Mouse (Mus musculus) hematopoietic multipotent progenitor cell, adult 10-12 weeks (in vitro differentiated cells): ENCODE measurements around the gene Cnn3. TPM values are rescaled to one million over a fixed set of nuclear protein-coding genes. Genes with fewer than 3 reads are reported as not detected.

Experiments used
- polyA plus RNA-seq: library from polyadenylated mRNA; stranded (reverse); fragments of >175 nt; gene quantifications from 2 replicates; pipeline ENCODE4 v1.2.3, GENCODE M21; 2012; ENCODE audit warnings: low replicate concordance

The Cnn3 gene
- polyA plus RNA-seq = 11.6 and 16.0 TPM in 2 replicates

GRCm38 (mm10) chr3:121425861-121426620 is at the start of gene Cnn3:
Gene Cnn3, plus strand, starts transcription at chr3:121426497.

Other genes with a start within 250 kb of the Cnn3 start
- 0.12 and 1.2 TPM in 2 replicates for gene Tmem56, start 143.4 kb upstream of the Cnn3 start, polyA plus RNA-seq
- gene Alg14, start 134.7 kb upstream of the Cnn3 start, polyA plus RNA-seq = 1.1 and 4.8 TPM in 2 replicates
- gene Slc44a3, start 105.9 kb downstream of the Cnn3 start, polyA plus RNA-seq = not detected in 2 replicates
- not detected in 2 replicates for gene 4930432M17Rik, start 244.3 kb downstream of the Cnn3 start, polyA plus RNA-seq